Mouse (Mus musculus) C2C12 (cell line): ENCODE data around the gene Ifitm1.

Source experiments
- CEBPB ChIP-seq: IDR thresholded peaks from one replicate; pipeline ENCODE4 v1.6.1; 2011; ENCODE audit warnings: low read depth, mild to moderate bottlenecking, control low read depth, moderate library complexity
- CTCF ChIP-seq: IDR thresholded peaks from one replicate; pipeline ENCODE4 v1.5.1; 2011; ENCODE audit not compliant: control insufficient read depth, insufficient read depth, insufficient read length
- FOSL1 ChIP-seq: IDR thresholded peaks from one replicate; pipeline ENCODE4 v1.8.0; 2011; ENCODE audit warnings: mild to moderate bottlenecking, low read length; ENCODE audit not compliant: poor library complexity, insufficient read depth, severe bottlenecking
- MAX ChIP-seq: IDR thresholded peaks from one replicate; pipeline ENCODE4 v1.6.1; 2011; ENCODE audit warnings: mild to moderate bottlenecking, control low read depth
- MYOD1 ChIP-seq: IDR thresholded peaks from one replicate; pipeline ENCODE4 v1.6.1; 2011; ENCODE audit warnings: low read depth; ENCODE audit not compliant: control insufficient read depth, insufficient read length
- MYOG ChIP-seq: IDR thresholded peaks from one replicate; pipeline ENCODE4 v1.6.1; 2011; ENCODE audit not compliant: control insufficient read depth, insufficient read length; ENCODE audit errors: extremely low read depth
- USF1 ChIP-seq: IDR thresholded peaks from one replicate; pipeline ENCODE4 v1.6.1; 2011; ENCODE audit warnings: low read depth, mild to moderate bottlenecking, control low read depth, moderate library complexity

DNA sequence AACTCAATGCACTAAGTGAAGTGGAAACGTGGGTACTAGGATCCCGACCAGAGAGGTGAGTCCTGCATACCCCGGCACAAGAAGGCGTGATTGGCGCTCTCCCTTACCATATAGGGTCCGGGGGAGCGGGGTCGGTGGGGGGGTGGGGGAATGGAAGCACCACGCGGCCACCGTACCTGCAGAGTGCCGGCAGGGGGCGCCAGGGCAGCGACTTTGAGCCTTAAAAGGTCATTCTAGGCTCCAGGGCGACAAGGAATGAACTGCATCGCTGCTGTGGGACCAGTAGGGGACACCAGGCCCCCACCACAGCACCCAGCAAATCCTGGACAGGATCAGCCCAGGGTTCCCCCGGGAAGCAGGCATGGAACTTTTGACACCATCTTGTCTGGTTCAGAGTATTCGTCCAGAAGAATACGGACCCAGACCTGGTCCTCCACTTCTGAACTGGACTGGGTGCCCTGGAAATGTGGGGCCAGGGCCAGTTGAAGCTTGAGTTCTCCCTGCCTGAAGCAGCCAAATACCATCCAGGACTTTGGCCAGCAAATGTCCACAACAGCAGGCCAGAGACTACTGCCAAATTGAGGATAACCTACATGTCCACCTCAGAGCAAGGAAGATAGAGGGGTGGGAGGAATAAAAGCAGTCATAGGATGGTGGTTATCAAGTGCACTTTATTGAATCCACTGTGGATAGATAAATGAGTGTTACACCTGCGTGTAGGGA is 42.1 kb downstream of the Ifitm1 start:
- TF ChIP-seq CEBPB: no peak
- peak; percentile 42 for TF ChIP-seq MAX
- TF ChIP-seq CTCF: peak; percentile 93
- no peak for TF ChIP-seq USF1
- no peak for TF ChIP-seq MYOD1
- TF ChIP-seq MYOG: no peak
- TF ChIP-seq FOSL1: no peak
